Mouse (Mus musculus) lung, postnatal 0 days (tissue): ENCODE results near the gene Anks6. TPM values are rescaled to one million over a fixed set of nuclear protein-coding genes. Genes with fewer than 3 reads are reported as not detected.
A peak's percentile ranks its signal among the peaks of the same experiment; 100 is the strongest.

ENCODE experiments used
- ATAC-seq: fragments of 200-750 bp; cut with Nextera tagmentation; 2 replicates; pipeline ENCODE4 v1.8.0; 2017; ENCODE audit warnings: moderate library complexity
- DNase-seq: peaks from one replicate; pipeline ENCODE4 v3.0.0-alpha.2; 2016; ENCODE audit warnings: low spot score
- H3K27ac ChIP-seq: fragments of 300-500 bp; sonication (generic); 2 replicates; pipeline ENCODE4 v1.5.1; 2014; ENCODE audit warnings: antibody characterized with exemption, mild to moderate bottlenecking, low read length, mixed read lengths
- H3K27me3 ChIP-seq: fragments of 300-500 bp; sonication (generic); replicated peaks from 2 replicates; pipeline ENCODE4 v1.6.1; 2014; ENCODE audit warnings: low read length, mixed read lengths; ENCODE audit not compliant: insufficient read depth
- H3K36me3 ChIP-seq: fragments of 300-500 bp; sonication (generic); 2 replicates; pipeline ENCODE4 v1.6.1; 2014; ENCODE audit warnings: low read length, mixed read lengths; ENCODE audit not compliant: insufficient read depth
- H3K4me1 ChIP-seq: fragments of 300-500 bp; sonication (generic); 2 replicates; pipeline ENCODE4 v1.6.1; 2014; ENCODE audit warnings: antibody characterized with exemption, low read depth, low read length, mixed read lengths; ENCODE audit not compliant: insufficient read depth
- H3K4me2 ChIP-seq: fragments of 300-500 bp; sonication (generic); replicated peaks from 2 replicates; pipeline ENCODE4 v1.6.1; 2014; ENCODE audit warnings: low read depth, mild to moderate bottlenecking, low read length, moderate library complexity, mixed read lengths
- H3K4me3 ChIP-seq: fragments of 300-500 bp; sonication (generic); 2 replicates; pipeline ENCODE4 v1.5.1; 2014; ENCODE audit warnings: low read depth, low read length
- H3K9ac ChIP-seq: fragments of 300-500 bp; sonication (generic); replicated peaks from 2 replicates; pipeline ENCODE4 v1.6.1; 2014; ENCODE audit warnings: low read depth, mild to moderate bottlenecking
- H3K9me3 ChIP-seq: fragments of 300-500 bp; sonication (generic); 2 replicates; pipeline ENCODE4 v1.6.1; 2016; ENCODE audit warnings: low read length, mixed read lengths
- CTCF ChIP-seq: IDR thresholded peaks from 2 replicates; pipeline ENCODE4 v1.5.1; 2016; ENCODE audit warnings: antibody characterized with exemption, mild to moderate bottlenecking
- EP300 ChIP-seq: IDR thresholded peaks from 2 replicates; pipeline ENCODE4 v1.6.1; 2016; ENCODE audit warnings: antibody characterized with exemption, mild to moderate bottlenecking, control low read depth
- WGBS: fragments of 180-500 bp; shearing (Covaris S2); extraction: QIAGEN DNeasy Blood & Tissue Kit; methylation state at CpG from one replicate; pipeline ENCODE4 v1.1.7; 2014; 5-methylcytosine and 5-hydroxymethylcytosine counted together
- polyA plus RNA-seq: library from polyadenylated mRNA; unstranded; fragments of >200 nt; fragmentation: Nextera tagmentation; extraction: Ambion mirVana; gene quantifications from 2 replicates; pipeline ENCODE4 v1.2.1, GENCODE M21; 2015

The Anks6 gene
- polyA plus RNA-seq, 1 experiment from 2014 or later: 1.4 TPM

- H3K4me2 ChIP-seq: no peak overlapping the region
- H3K9ac ChIP-seq: no peak overlapping the region
- 55% methylated on average over 11 of the region's 11 CpGs for WGBS
- no peak overlapping the region for H3K27ac ChIP-seq
- H3K4me3 ChIP-seq: no peak overlapping the region
- H3K9me3 ChIP-seq: no peaks in the 10 kb centered on the region
- no peak for TF ChIP-seq CTCF
- no peak for TF ChIP-seq EP300
- H3K27me3 ChIP-seq: no peaks in the 10 kb centered on the region
- no peaks in the 10 kb centered on the region for H3K36me3 ChIP-seq
- DNase-seq: no peak
- no peak for ATAC-seq
- no peaks in the 10 kb centered on the region for H3K4me1 ChIP-seq
Measured at GRCm38 (mm10) chr4:46976671-46977071, 80.6 kb downstream of the Anks6 start.

- Histone ChIP-seq H3K27ac (no peak overlapping the region), H3K9ac (no peak overlapping the region), H3K4me2 (no peak overlapping the region), H3K9me3 (no peaks in the 10 kb centered on the region), H3K36me3 (no peaks in the 10 kb centered on the region), H3K4me3 (no peak overlapping the region), H3K27me3 (no peaks in the 10 kb centered on the region), H3K4me1 (no peaks in the 10 kb centered on the region)
- ATAC-seq: no peak
- 63% methylated on average over 10 of the region's 10 CpGs for WGBS
- TF ChIP-seq EP300 (no peak), CTCF (no peak)
- DNase-seq: no peak
Measured at GRCm38 (mm10) chr4:46973322-46973721, 83.9 kb downstream of the Anks6 start.

DNA sequence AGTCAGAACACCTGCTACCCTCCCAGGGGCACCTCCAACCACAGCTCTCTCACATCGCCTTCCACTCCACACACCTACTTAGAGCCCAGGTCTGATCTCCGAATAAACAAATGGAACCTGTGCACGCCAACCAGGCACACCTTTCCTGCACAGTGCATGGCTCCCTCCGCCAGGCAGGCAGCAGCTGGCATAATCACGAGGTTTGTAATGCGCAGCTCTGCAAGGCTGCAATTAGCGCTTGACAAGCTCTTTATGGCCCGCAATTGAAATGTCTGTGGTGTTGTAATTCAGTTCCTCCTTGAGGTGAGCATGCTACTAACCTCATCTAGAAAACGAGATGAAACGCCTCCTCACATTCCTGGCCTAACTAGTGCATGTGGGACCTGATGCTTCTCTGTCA lies 89.2 kb downstream of the Anks6 start:
- Histone ChIP-seq H3K4me3 (no peak overlapping the region), H3K4me2 (no peak overlapping the region), H3K27ac (no peak overlapping the region), H3K9me3 (no peaks in the 10 kb centered on the region), H3K27me3 (no peaks in the 10 kb centered on the region), H3K9ac (no peak overlapping the region), H3K4me1 (no peaks in the 10 kb centered on the region), H3K36me3 (no peaks in the 10 kb centered on the region)
- no peak for TF ChIP-seq CTCF
- ATAC-seq: no peak
- no peak for DNase-seq
- 81% methylated on average over 10 of the region's 10 CpGs for WGBS

GRCm38 (mm10) chr4:46966551-46966950 lies 90.7 kb downstream of the Anks6 start:
- ATAC-seq (no peak), DNase-seq (peak; percentile 23)
- Histone ChIP-seq H3K9me3 (no peaks in the 10 kb centered on the region), H3K4me3 (no peak overlapping the region), H3K4me1 (no peaks in the 10 kb centered on the region), H3K36me3 (no peaks in the 10 kb centered on the region), H3K27me3 (no peaks in the 10 kb centered on the region), H3K9ac (no peak overlapping the region), H3K4me2 (no peak overlapping the region), H3K27ac (no peak overlapping the region)
- TF ChIP-seq EP300 (no peak), CTCF (no peak)

Other genes with a start within 250 kb of the Anks6 start
- 0.02 TPM in 1 of 2 replicates, not detected in the other for gene Gabbr2, start 65.6 kb downstream of the Anks6 start, polyA plus RNA-seq
- gene Galnt12, start 34.5 kb upstream of the Anks6 start, polyA plus RNA-seq: 2.9 and 3.2 TPM in 2 replicates
- gene Col15a1, start 150.7 kb upstream of the Anks6 start, polyA plus RNA-seq: 4.9 and 6.0 TPM in 2 replicates